Mouse (Mus musculus): Measurements from ENCODE around the gene Aco2. TPM values are rescaled to one million over a fixed set of nuclear protein-coding genes. Genes with fewer than 3 reads are reported as not detected.

The Aco2 gene
- 1,000 to 10,000 TPM; 1,165 to 1,199 TPM for total RNA-seq (2021)
- long read RNA-seq, experiment 1, transcript Aco2-201 (18 exons, 2,918 nt): major isoform, 1,950 of 2,182 reads
- long read RNA-seq, experiment 1, partial matches to known transcripts: 199 of 2,182 reads
- long read RNA-seq, experiment 1, other reads (novel, unspliced or antisense): 31 of 2,182 reads
- long read RNA-seq, experiment 2, transcript Aco2-201 (18 exons, 2,918 nt): major isoform, 1,431 of 1,619 reads
- long read RNA-seq, experiment 2, partial matches to known transcripts: 163 of 1,619 reads
- long read RNA-seq, experiment 2, other reads (novel, unspliced or antisense): 24 of 1,619 reads

GRCm38 (mm10) chr15:81872262-81873136 lies at the start of gene Aco2:
Gene Aco2, plus strand, starts transcription at chr15:81872309.
- DNase-seq (ENCODE audit: low spot score): peak; percentile 100

- DNase-seq (ENCODE audit: low spot score): no peak
Measured at GRCm38 (mm10) chr15:81822631-81823030, 49.5 kb upstream of the Aco2 start.

- no peak for DNase-seq (ENCODE audit: low spot score)
Measured at GRCm38 (mm10) chr15:81824832-81825231, 47.3 kb upstream of the Aco2 start.

- DNase-seq (ENCODE audit: low spot score): peak; percentile 48
Measured at GRCm38 (mm10) chr15:81828426-81829207, 43.5 kb upstream of the Aco2 start.

- DNase-seq (ENCODE audit: low spot score): no peak
Measured at GRCm38 (mm10) chr15:81829208-81829580, 42.9 kb upstream of the Aco2 start.

GRCm38 (mm10) chr15:81830530-81830929 lies 41.6 kb upstream of the Aco2 start:
- no peak for DNase-seq (ENCODE audit: low spot score)

GRCm38 (mm10) chr15:81831136-81831825 lies 40.8 kb upstream of the Aco2 start:
- DNase-seq (ENCODE audit: low spot score): peak; percentile 95

- no peak for DNase-seq (ENCODE audit: low spot score)
Measured at GRCm38 (mm10) chr15:81832219-81832618, 39.9 kb upstream of the Aco2 start.

- no peak for DNase-seq (ENCODE audit: low spot score)
Measured at GRCm38 (mm10) chr15:81833481-81833880, 38.6 kb upstream of the Aco2 start.

GRCm38 (mm10) chr15:81834171-81834841 lies 37.8 kb upstream of the Aco2 start:
- DNase-seq (ENCODE audit: low spot score): peak; percentile 89

GRCm38 (mm10) chr15:81835007-81835880 lies 36.9 kb upstream of the Aco2 start:
- DNase-seq (ENCODE audit: low spot score): peak; percentile 65

GRCm38 (mm10) chr15:81836124-81836821 lies 35.8 kb upstream of the Aco2 start:
- DNase-seq (ENCODE audit: low spot score): peak; percentile 96

GRCm38 (mm10) chr15:81836966-81837920 lies 34.9 kb upstream of the Aco2 start:
- no peak for DNase-seq (ENCODE audit: low spot score)

- DNase-seq (ENCODE audit: low spot score): peak; percentile 61
Measured at GRCm38 (mm10) chr15:81838554-81839235, 33.4 kb upstream of the Aco2 start.

- DNase-seq (ENCODE audit: low spot score): peak; percentile 98
Measured at GRCm38 (mm10) chr15:81839634-81840033, 32.5 kb upstream of the Aco2 start.

GRCm38 (mm10) chr15:81840306-81840705 lies 31.8 kb upstream of the Aco2 start:
- DNase-seq (ENCODE audit: low spot score): no peak

- no peak for DNase-seq (ENCODE audit: low spot score)
Measured at GRCm38 (mm10) chr15:81842275-81842674, 29.8 kb upstream of the Aco2 start.
